Mouse (Mus musculus): Measurements from ENCODE around the gene Gpr156. TPM values are rescaled to one million over a fixed set of nuclear protein-coding genes. Genes with fewer than 3 reads are reported as not detected.

Gpr156 gene
- 0.09 TPM in 1 of 2 replicates, not detected in the other for polyA plus RNA-seq (2012)

DNA sequence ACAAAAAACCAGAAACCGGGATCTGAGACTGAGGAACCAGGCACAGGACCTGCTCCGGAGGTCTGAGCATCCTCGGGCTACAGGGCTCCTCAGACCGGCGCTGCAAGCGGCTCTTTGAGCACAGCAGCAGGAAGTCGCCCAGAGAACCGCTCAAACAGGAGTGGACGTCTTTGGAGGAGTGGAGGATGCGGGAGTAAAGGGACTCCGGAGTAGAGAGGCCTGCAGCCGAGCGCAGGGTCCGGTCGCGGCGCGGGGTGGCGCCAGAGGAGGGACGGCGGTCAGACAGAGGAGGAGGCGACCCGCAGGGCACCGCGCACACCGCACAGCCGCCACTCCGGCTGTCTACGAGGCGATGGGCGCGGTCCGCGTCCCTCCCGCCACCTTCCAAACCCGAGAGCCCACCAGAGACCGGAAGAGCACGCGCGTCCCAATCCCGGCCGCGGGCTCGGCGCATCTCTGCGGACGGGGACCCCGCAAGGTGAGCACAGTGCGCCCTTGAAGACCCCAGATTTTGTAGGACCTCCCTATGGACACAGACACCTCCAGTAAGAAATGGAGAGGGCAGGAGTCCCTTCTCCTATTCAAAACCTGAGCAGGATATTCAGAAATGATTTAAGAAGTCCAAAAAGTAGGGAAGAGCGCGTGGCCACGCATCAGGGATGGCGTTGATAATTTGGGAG is at the start of gene Gpr156:
Gpr156 (plus strand) TSS at position 359 of the 680 bp plus-strand sequence.

DNA sequence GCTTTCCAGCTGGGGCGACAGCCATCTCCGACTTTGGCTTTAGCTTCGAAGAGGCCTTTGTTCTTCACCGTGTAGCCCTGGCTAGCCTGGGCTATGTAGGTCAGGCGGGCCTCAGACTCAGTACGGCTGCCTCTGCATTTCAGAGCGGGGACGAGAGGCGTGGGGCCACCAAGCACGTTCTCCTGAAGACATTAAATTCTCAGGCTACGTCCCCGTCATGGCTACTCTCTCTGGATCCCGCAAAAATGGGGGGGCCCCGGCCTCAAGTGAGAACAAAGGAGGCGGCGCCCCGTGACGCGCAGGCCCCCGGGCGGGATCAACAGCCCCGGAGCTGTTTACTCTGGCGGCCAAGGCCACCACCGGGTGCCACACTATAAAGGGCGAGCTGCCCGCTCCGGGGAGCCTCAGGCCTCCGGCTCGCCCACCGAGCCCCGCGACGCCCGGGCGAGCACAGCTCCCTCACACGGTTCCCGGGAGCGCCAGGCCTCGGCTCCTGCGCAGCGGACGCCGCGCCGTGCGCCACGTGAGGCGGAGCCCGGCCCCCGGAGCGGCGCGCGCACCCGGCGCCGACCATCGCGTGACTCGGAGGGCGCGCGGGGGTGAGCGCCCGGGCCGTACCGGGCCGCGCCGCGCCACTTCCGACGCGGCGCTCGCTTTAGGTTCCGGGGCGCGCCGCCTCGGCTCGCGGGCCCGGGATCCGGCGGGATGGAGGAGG is 48.3 kb upstream of the Gpr156 start, which contains the start of gene Lrrc58:
Lrrc58 (plus strand) TSS at position 599 of the 715 bp plus-strand sequence.

Other genes starting within 250 kb of the Gpr156 start
- 0.03 and 0.09 TPM in 2 replicates for gene Fstl1, start 139.6 kb upstream of the Gpr156 start, polyA plus RNA-seq (2012)
- gene Gm36028, start 55.4 kb upstream of the Gpr156 start, polyA plus RNA-seq (2012): not detected in 2 replicates
- 4.1 and 4.3 TPM in 2 replicates for gene Lrrc58, start 48.1 kb upstream of the Gpr156 start, polyA plus RNA-seq (2012)
- 9.0 and 9.8 TPM in 2 replicates for gene Gsk3b, start 172.5 kb downstream of the Gpr156 start, polyA plus RNA-seq (2012)